8 mouse cellular contexts compared by ENCODE assay signal in genomic region chr11:54844424-54844823, GRCm38 (mm10). TPM values are rescaled to one million over a fixed set of nuclear protein-coding genes. Genes with fewer than 3 reads are reported as not detected.
A peak's percentile ranks its signal among the peaks of the same experiment; 100 is the strongest.
DNase-seq lines count a peak whose midpoint lies in the region; ATAC-seq lines count a peak whose summit lies in the region.
"Had no signal": no experiment of that assay in that cellular context is flagged by ENCODE, and none has a peak within 500 bp of the region (broad histone marks: within the 10 kb centered on the region; RNA-seq: fewer than 3 reads in every experiment).

No protein-coding gene starts in this region.

- no peak overlapping the region for H3K4me2 ChIP-seq in hindbrain, embryonic 12.5 days (replicated peaks)
- H3K4me2 ChIP-seq in hindbrain, embryonic 14.5 days (replicated peaks): no peak overlapping the region
- H3K4me2 ChIP-seq in liver, embryonic 15.5 days: 0 out of 2 replicates have a peak overlapping the region, but pooled peaks have one; percentile 2
- H3K4me2 ChIP-seq: lung, embryonic 15.5 days had no signal

- WGBS in hindbrain, embryonic 12.5 days: 51% methylated on average over 9 of the region's 9 CpGs
- 44% methylated on average over 9 of the region's 9 CpGs for WGBS in hindbrain, embryonic 14.5 days
- WGBS in liver, embryonic 15.5 days (ENCODE audit: insufficient replicate concordance): 17% methylated on average over 9 of the region's 9 CpGs

- H3K9me3 ChIP-seq in hindbrain, embryonic 12.5 days (replicated peaks): no peaks in the 10 kb centered on the region
- H3K9me3 ChIP-seq in hindbrain, embryonic 14.5 days (ENCODE audit: control insufficient read depth, low read length): no peaks in the 10 kb centered on the region
- H3K9me3 ChIP-seq in liver, embryonic 15.5 days (replicated peaks): no peaks in the 10 kb centered on the region
- H3K9me3 ChIP-seq: lung, embryonic 15.5 days had no signal

- H3K27me3 ChIP-seq in hindbrain, embryonic 12.5 days: no peaks in the 10 kb centered on the region
- no peaks in the 10 kb centered on the region for H3K27me3 ChIP-seq in hindbrain, embryonic 14.5 days (ENCODE audit: control insufficient read depth, insufficient read depth, low read length)
- no peaks in the 10 kb centered on the region for H3K27me3 ChIP-seq in liver, embryonic 15.5 days
- H3K27me3 ChIP-seq: lung, embryonic 15.5 days had no signal

- peak overlapping the region; percentile 77; the same call in 1 of the 2 replicates for H3K27ac ChIP-seq in hindbrain, embryonic 12.5 days
- no peak overlapping the region for H3K27ac ChIP-seq in hindbrain, embryonic 14.5 days
- H3K27ac ChIP-seq in liver, embryonic 15.5 days (replicated peaks): no peak overlapping the region
- H3K27ac ChIP-seq: lung, embryonic 15.5 days had no signal

- 0 out of 2 replicates have a peak, but pooled peaks cover 3% of the 10 kb centered on the region for H3K36me3 ChIP-seq in hindbrain, embryonic 12.5 days
- no peaks in the 10 kb centered on the region for H3K36me3 ChIP-seq in hindbrain, embryonic 14.5 days (replicated peaks; ENCODE audit: control insufficient read depth, insufficient read depth)
- no peaks in the 10 kb centered on the region for H3K36me3 ChIP-seq in liver, embryonic 15.5 days (replicated peaks)
- H3K36me3 ChIP-seq: lung, embryonic 15.5 days had no signal

- no peak for DNase-seq in hindbrain, embryonic 14.5 days (ENCODE audit: low spot score)
- peak; percentile 53 for DNase-seq in ZHBTc4 (ENCODE audit: low read depth, low spot score)
- DNase-seq in thymus, postnatal 0 days (ENCODE audit: low spot score): peak; percentile 83
- no peak for DNase-seq in kidney, postnatal 36 days
- DNase-seq in kidney, adult 8-10 months: no peak

- H3K4me1 ChIP-seq in hindbrain, embryonic 12.5 days: peaks cover 13% of the 10 kb centered on the region
- H3K4me1 ChIP-seq in hindbrain, embryonic 14.5 days (replicated peaks; ENCODE audit: control insufficient read depth, insufficient read depth, low read length): peaks cover 5% of the 10 kb centered on the region; the same call in 1 of the 2 replicates
- no peaks in the 10 kb centered on the region for H3K4me1 ChIP-seq in liver, embryonic 15.5 days (replicated peaks)
- H3K4me1 ChIP-seq: lung, embryonic 15.5 days had no signal

- no peak for ATAC-seq in hindbrain, embryonic 12.5 days (ENCODE audit: low FRiP score)
- ATAC-seq in hindbrain, embryonic 14.5 days (ENCODE audit: low FRiP score): no peak
- no peak for ATAC-seq in liver, embryonic 15.5 days (ENCODE audit: insufficient read depth)

- H3K4me3 ChIP-seq in hindbrain, embryonic 12.5 days: no peak overlapping the region
- no peak overlapping the region for H3K4me3 ChIP-seq in hindbrain, embryonic 14.5 days (replicated peaks; ENCODE audit: low read length)
- no peak overlapping the region for H3K4me3 ChIP-seq in liver, embryonic 15.5 days (replicated peaks)
- H3K4me3 ChIP-seq: lung, embryonic 15.5 days had no signal

- no peak overlapping the region for H3K9ac ChIP-seq in hindbrain, embryonic 12.5 days
- no peak overlapping the region for H3K9ac ChIP-seq in hindbrain, embryonic 14.5 days
- H3K9ac ChIP-seq in liver, embryonic 15.5 days: no peak overlapping the region
- H3K9ac ChIP-seq: lung, embryonic 15.5 days had no signal

RNA-seq across cellular contexts. Expression of gene Lyrm7, which starts 16.3 kb away (rescaled TPM):
- polyA plus RNA-seq in hindbrain, embryonic 12.5 days (2016; fragmentation: Nextera tagmentation; extraction: Ambion mirVana): 5.5 and 10.8 TPM in 2 replicates
- 11.8 and 12.6 TPM in 2 replicates for polyA plus RNA-seq in hindbrain, embryonic 14.5 days (2014; fragmentation: Nextera tagmentation; extraction: Ambion mirVana)
- 2.6 and 4.1 TPM in 2 replicates for polyA plus RNA-seq in liver, embryonic 15.5 days (2015; fragmentation: Nextera tagmentation; extraction: Ambion mirVana)
- 18.5 and 23.7 TPM in 2 replicates for polyA plus RNA-seq in thymus, postnatal 0 days (2015; fragmentation: Nextera tagmentation; extraction: Ambion mirVana)

RNA-seq across cellular contexts. Expression of gene Hint1, which starts 21.8 kb away (rescaled TPM):
- polyA plus RNA-seq in hindbrain, embryonic 12.5 days (2016; fragmentation: Nextera tagmentation; extraction: Ambion mirVana): 642 and 656 TPM in 2 replicates
- 791 and 878 TPM in 2 replicates for polyA plus RNA-seq in hindbrain, embryonic 14.5 days (2014; fragmentation: Nextera tagmentation; extraction: Ambion mirVana)
- 305 and 377 TPM in 2 replicates for polyA plus RNA-seq in liver, embryonic 15.5 days (2015; fragmentation: Nextera tagmentation; extraction: Ambion mirVana)
- polyA plus RNA-seq in thymus, postnatal 0 days (2015; fragmentation: Nextera tagmentation; extraction: Ambion mirVana): 767 and 806 TPM in 2 replicates

RNA-seq across cellular contexts. Expression of gene Cdc42se2, which starts 56.9 kb away (rescaled TPM):
- 198 and 205 TPM in 2 replicates for polyA plus RNA-seq in hindbrain, embryonic 12.5 days (2016; fragmentation: Nextera tagmentation; extraction: Ambion mirVana)
- 147 and 171 TPM in 2 replicates for polyA plus RNA-seq in hindbrain, embryonic 14.5 days (2014; fragmentation: Nextera tagmentation; extraction: Ambion mirVana)
- 17.2 and 18.0 TPM in 2 replicates for polyA plus RNA-seq in liver, embryonic 15.5 days (2015; fragmentation: Nextera tagmentation; extraction: Ambion mirVana)
- polyA plus RNA-seq in thymus, postnatal 0 days (2015; fragmentation: Nextera tagmentation; extraction: Ambion mirVana): 144 and 158 TPM in 2 replicates

RNA-seq across cellular contexts. Expression of gene Gpx3, which starts 57.8 kb away (rescaled TPM):
- 67.5 and 68.6 TPM in 2 replicates for polyA plus RNA-seq in hindbrain, embryonic 12.5 days (2016; fragmentation: Nextera tagmentation; extraction: Ambion mirVana)
- polyA plus RNA-seq in hindbrain, embryonic 14.5 days (2014; fragmentation: Nextera tagmentation; extraction: Ambion mirVana): 67.6 and 73.6 TPM in 2 replicates
- 43.1 and 43.3 TPM in 2 replicates for polyA plus RNA-seq in liver, embryonic 15.5 days (2015; fragmentation: Nextera tagmentation; extraction: Ambion mirVana)
- polyA plus RNA-seq in thymus, postnatal 0 days (2015; fragmentation: Nextera tagmentation; extraction: Ambion mirVana): 17.0 and 20.4 TPM in 2 replicates

Comparison
In these comparisons a context has a peak if more than half of its experiments do, and no peak if none do; other contexts are left out.
1. DNase-seq: peak in ZHBTc4 (single experiment) and thymus, postnatal 0 days (single experiment); none in hindbrain, embryonic 14.5 days (single experiment), kidney, postnatal 36 days (0 of 2) and kidney, adult 8-10 months (0 of 2).